Mouse (Mus musculus) myocyte (in vitro differentiated cells): ENCODE measurements around the gene Coro2b. TPM values are rescaled to one million over a fixed set of nuclear protein-coding genes. Genes with fewer than 3 reads are reported as not detected.

Experiments used
- H3K27me3 ChIP-seq: one replicate; pipeline ENCODE4 v1.6.1; 2011; ENCODE audit not compliant: control insufficient read depth, insufficient read depth, insufficient read length
- H3K36me3 ChIP-seq: one replicate; pipeline ENCODE4 v1.6.1; 2011; ENCODE audit not compliant: control insufficient read depth, insufficient read depth
- H3K4me2 ChIP-seq: one replicate; pipeline ENCODE4 v1.6.1; 2011; ENCODE audit warnings: low read depth, control low read depth
- H3K4me3 ChIP-seq: one replicate; pipeline ENCODE4 v1.5.1; 2011; ENCODE audit warnings: mild to moderate bottlenecking, control low read depth, moderate library complexity
- H3K79me2 ChIP-seq: one replicate; pipeline ENCODE4 v1.6.1; 2011; ENCODE audit not compliant: control insufficient read depth, insufficient read depth
- H3ac ChIP-seq: one replicate; pipeline ENCODE4 v1.6.1; 2011; ENCODE audit not compliant: control insufficient read depth, insufficient read length
- CEBPB ChIP-seq: IDR thresholded peaks from 2 replicates; pipeline ENCODE4 v1.6.1; 2011; ENCODE audit warnings: mild to moderate bottlenecking, moderate library complexity; ENCODE audit not compliant: poor library complexity, insufficient read depth, severe bottlenecking
- E2F4 ChIP-seq: IDR thresholded peaks from one replicate; pipeline ENCODE4 v1.6.1; 2011; ENCODE audit warnings: mild to moderate bottlenecking, control low read depth, moderate library complexity; ENCODE audit not compliant: insufficient read depth
- MAX ChIP-seq: IDR thresholded peaks from one replicate; pipeline ENCODE4 v1.6.1; 2011; ENCODE audit warnings: low read depth, mild to moderate bottlenecking, control low read depth
- MYOD1 ChIP-seq, 3 experiments: IDR thresholded peaks; one replicate each; pipeline ENCODE4 v1.6.1; 2011; ENCODE audit warnings: control low read depth in 2 of 3, low read depth in 2 of 3, mild to moderate bottlenecking in 2 of 3, moderate library complexity in 1 of 3; ENCODE audit not compliant: insufficient read length in 2 of 3, control insufficient read depth in 1 of 3
- MYOG ChIP-seq, 3 experiments: IDR thresholded peaks; one replicate each; pipeline ENCODE4 v1.6.1; 2011; ENCODE audit warnings: control low read depth in 2 of 3, low read depth in 2 of 3, mild to moderate bottlenecking in 2 of 3; ENCODE audit not compliant: insufficient read length in 2 of 3, control insufficient read depth in 1 of 3, insufficient read depth in 1 of 3
- POLR2A ChIP-seq: IDR thresholded peaks from one replicate; pipeline ENCODE4 v1.6.1; 2011; ENCODE audit warnings: low read depth, mild to moderate bottlenecking, control low read depth, moderate library complexity; ENCODE audit not compliant: insufficient read length
- POLR2AphosphoS2 ChIP-seq: IDR thresholded peaks from one replicate; pipeline ENCODE4 v1.6.1; 2011; ENCODE audit warnings: low read depth, control low read depth; ENCODE audit not compliant: insufficient read length
- REST ChIP-seq: IDR thresholded peaks from one replicate; pipeline ENCODE4 v1.6.1; 2011; ENCODE audit warnings: mild to moderate bottlenecking, control low read depth, moderate library complexity; ENCODE audit not compliant: insufficient read depth, insufficient read length
- SRF ChIP-seq: IDR thresholded peaks from one replicate; pipeline ENCODE4 v1.6.1; 2011; ENCODE audit warnings: low read depth; ENCODE audit not compliant: control insufficient read depth, insufficient read length
- TCF12 ChIP-seq: IDR thresholded peaks from one replicate; pipeline ENCODE4 v1.6.1; 2011; ENCODE audit warnings: mild to moderate bottlenecking, control low read depth; ENCODE audit not compliant: poor library complexity, insufficient read depth, severe bottlenecking
- TCF3 ChIP-seq: IDR thresholded peaks from one replicate; pipeline ENCODE4 v1.6.1; 2011; ENCODE audit warnings: low read depth, control low read depth; ENCODE audit not compliant: insufficient read length
- USF1 ChIP-seq: IDR thresholded peaks from one replicate; pipeline ENCODE4 v1.6.1; 2011; ENCODE audit warnings: low read depth, mild to moderate bottlenecking, control low read depth, moderate library complexity
- polyA plus RNA-seq: library from polyadenylated mRNA; unstranded; fragments of >200 nt; fragmentation: generic; extraction: Trizol; gene quantifications from one replicate; pipeline ENCODE4 v1.2.1, GENCODE M21; 2012; ENCODE audit warnings: missing spikeins

The Coro2b gene
- polyA plus RNA-seq, 1 experiment: 21.3 TPM

GRCm38 (mm10) chr9:62519334-62519733 is 17.5 kb downstream of the Coro2b start:
- H3K4me3 ChIP-seq: no peak overlapping the region
- no peaks in the 10 kb centered on the region for H3K36me3 ChIP-seq
- TF ChIP-seq CEBPB: no peak
- TF ChIP-seq POLR2A: no peak
- TF ChIP-seq POLR2AphosphoS2: no peak
- TF ChIP-seq TCF12: no peak
- no peak for TF ChIP-seq SRF
- TF ChIP-seq REST: no peak
- no peak for TF ChIP-seq E2F4
- no peak for TF ChIP-seq MYOG (IDR thresholded peaks at IDR 0.05; ENCODE audit: control insufficient read depth in 1 of 3, insufficient read depth in 1 of 3, insufficient read length in 2 of 3, low read depth in 2 of 3)
- TF ChIP-seq MYOD1 (IDR thresholded peaks at IDR 0.05; ENCODE audit: control insufficient read depth in 1 of 3, insufficient read length in 2 of 3, low read depth in 2 of 3): no peak
- no peak for TF ChIP-seq MAX
- no peak for TF ChIP-seq TCF3
- no peak for TF ChIP-seq USF1
- no peak overlapping the region for H3ac ChIP-seq
- H3K79me2 ChIP-seq: peaks cover 3% of the 10 kb centered on the region
- H3K4me2 ChIP-seq: no peak overlapping the region
- H3K27me3 ChIP-seq: no peaks in the 10 kb centered on the region

GRCm38 (mm10) chr9:62518572-62518971 is 18.3 kb downstream of the Coro2b start:
- H3K36me3 ChIP-seq: no peaks in the 10 kb centered on the region
- H3K27me3 ChIP-seq: no peaks in the 10 kb centered on the region
- H3K4me3 ChIP-seq: no peak overlapping the region
- TF ChIP-seq REST (no peak), SRF (no peak)
- H3ac ChIP-seq: no peak overlapping the region
- peaks cover 3% of the 10 kb centered on the region for H3K79me2 ChIP-seq
- H3K4me2 ChIP-seq: no peak overlapping the region

- H3K4me2 ChIP-seq: no peak overlapping the region
- no peaks in the 10 kb centered on the region for H3K27me3 ChIP-seq
- no peaks in the 10 kb centered on the region for H3K36me3 ChIP-seq
- H3K4me3 ChIP-seq: no peak overlapping the region
- no peak overlapping the region for H3ac ChIP-seq
- TF ChIP-seq TCF12: no peak
- TF ChIP-seq MYOD1 (IDR thresholded peaks at IDR 0.05; ENCODE audit: control insufficient read depth in 1 of 3, insufficient read length in 2 of 3, low read depth in 2 of 3): peak in 1 of 3 experiments; percentile 50
- H3K79me2 ChIP-seq: peaks cover 3% of the 10 kb centered on the region
Measured at GRCm38 (mm10) chr9:62517112-62517957, 19.5 kb downstream of the Coro2b start.

GRCm38 (mm10) chr9:62515138-62515537 is 21.7 kb downstream of the Coro2b start:
- TF ChIP-seq CEBPB (no peak), USF1 (no peak), E2F4 (no peak)
- Histone ChIP-seq H3K36me3 (no peaks in the 10 kb centered on the region), H3ac (no peak overlapping the region), H3K4me3 (no peak overlapping the region), H3K4me2 (no peak overlapping the region), H3K79me2 (peaks cover 3% of the 10 kb centered on the region), H3K27me3 (no peaks in the 10 kb centered on the region)

GRCm38 (mm10) chr9:62513492-62514133 is 23.2 kb downstream of the Coro2b start:
- no peak overlapping the region for H3ac ChIP-seq
- peak overlapping the region; percentile 56 for H3K4me2 ChIP-seq
- H3K4me3 ChIP-seq: no peak overlapping the region
- no peaks in the 10 kb centered on the region for H3K36me3 ChIP-seq
- peaks cover 3% of the 10 kb centered on the region for H3K79me2 ChIP-seq
- no peak for TF ChIP-seq MYOD1 (IDR thresholded peaks at IDR 0.05; ENCODE audit: control insufficient read depth in 1 of 3, insufficient read length in 2 of 3, low read depth in 2 of 3)
- TF ChIP-seq USF1: no peak
- TF ChIP-seq POLR2A: no peak
- no peak for TF ChIP-seq TCF12
- no peak for TF ChIP-seq E2F4
- TF ChIP-seq TCF3: no peak
- TF ChIP-seq POLR2AphosphoS2: no peak
- no peak for TF ChIP-seq MYOG (IDR thresholded peaks at IDR 0.05; ENCODE audit: control insufficient read depth in 1 of 3, insufficient read depth in 1 of 3, insufficient read length in 2 of 3, low read depth in 2 of 3)
- TF ChIP-seq MAX: no peak
- no peak for TF ChIP-seq CEBPB
- TF ChIP-seq SRF: no peak
- TF ChIP-seq REST: no peak
- no peaks in the 10 kb centered on the region for H3K27me3 ChIP-seq
